Mouse (Mus musculus) liver, embryonic 14.5 days (tissue): ENCODE results near the gene Eif2b2.

Experiments used
- CTCF ChIP-seq: IDR thresholded peaks from 2 replicates; pipeline ENCODE4 v1.5.1; 2016; ENCODE audit warnings: antibody characterized with exemption, low read depth, control low read depth
- EP300 ChIP-seq: IDR thresholded peaks from 2 replicates; pipeline ENCODE4 v1.6.1; 2016; ENCODE audit warnings: antibody characterized with exemption, low read depth

GRCm38 (mm10) chr12:85257008-85257639, 37.8 kb downstream of the Eif2b2 start:
- no peak for TF ChIP-seq CTCF
- no peak for TF ChIP-seq EP300
